Mouse (Mus musculus): ENCODE measurements around the gene Ang.
"Not testable (repeated sequence)": the region's sequence is repeated elsewhere in the genome, so short reads cannot be mapped to it uniquely, and the experiment has no call there.

Gene Ang

DNA sequence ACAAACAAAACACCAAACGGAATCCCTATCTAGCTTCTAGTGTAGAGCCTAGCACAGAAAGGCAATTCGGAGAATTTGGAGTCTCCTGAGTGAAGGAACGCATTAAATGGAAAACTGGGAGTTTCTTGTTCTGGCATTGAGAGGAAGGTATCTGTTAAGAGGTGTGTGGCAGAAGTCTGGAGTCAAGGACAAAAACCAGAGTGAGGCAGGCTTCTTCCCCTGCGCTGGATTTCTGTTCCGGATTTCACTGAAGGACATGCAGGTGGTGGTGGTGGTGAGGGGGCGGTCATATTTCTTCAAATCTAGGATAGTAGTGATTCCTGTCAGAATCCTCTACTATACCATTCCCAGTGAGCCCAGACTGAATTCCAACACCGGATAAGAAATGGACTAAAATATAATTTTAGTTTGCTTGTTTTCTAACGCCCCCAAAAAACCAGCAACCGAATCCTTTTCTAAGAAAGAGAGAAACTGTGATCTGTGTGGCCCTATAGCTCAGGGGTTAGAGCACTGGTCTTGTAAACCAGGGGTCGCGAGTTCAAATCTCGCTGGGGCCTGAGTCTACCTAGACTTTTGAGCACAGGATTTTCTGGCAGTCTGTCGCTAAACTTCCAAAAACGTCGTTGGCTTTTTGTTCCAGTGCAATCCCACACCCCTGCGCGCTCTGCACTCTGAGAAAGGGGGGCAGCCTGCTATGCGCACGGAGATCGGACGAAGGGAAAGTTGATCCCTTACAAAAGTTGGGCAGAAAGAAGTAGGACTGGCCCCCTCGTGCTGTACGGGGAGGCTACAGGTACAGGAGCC, 2.6 kb upstream of the Ang start:
- DNase-seq (ENCODE audit: inconsistent ontology term), result peak; percentile 84

- DNase-seq (ENCODE audit: inconsistent ontology term), result peak; percentile 98
Measured at GRCm38 (mm10) chr14:51088970-51089673, 1.8 kb upstream of the Ang start.

- DNase-seq (ENCODE audit: inconsistent ontology term), result no peak
Measured at GRCm38 (mm10) chr14:51089674-51090076, 1.3 kb upstream of the Ang start.

GRCm38 (mm10) chr14:51090077-51090781, 721 bp upstream of the Ang start:
- DNase-seq (ENCODE audit: inconsistent ontology term), result peak; percentile 87

- DNase-seq (ENCODE audit: inconsistent ontology term), result no peak
Measured at GRCm38 (mm10) chr14:51092073-51092620, 1.2 kb downstream of the Ang start.

DNA sequence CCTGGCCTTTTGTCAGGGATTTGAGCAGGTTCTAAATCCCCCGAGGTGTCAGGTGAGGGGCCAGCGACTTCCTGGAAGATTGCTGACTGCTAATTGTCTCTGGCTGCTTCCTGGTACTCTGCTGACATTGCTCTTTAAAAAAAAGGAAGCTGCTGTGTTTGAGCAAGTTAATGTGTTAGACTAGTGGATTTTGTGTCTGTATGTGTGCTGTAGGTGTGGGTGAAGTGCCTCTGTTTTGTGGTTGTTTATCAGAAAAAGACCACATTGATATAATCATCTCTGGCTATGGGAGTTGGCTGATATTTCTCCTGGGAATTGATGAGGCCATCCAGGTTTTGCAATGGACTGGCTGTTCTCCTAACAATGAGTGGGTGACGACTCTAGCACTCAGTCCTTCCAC, 2.5 kb downstream of the Ang start:
- no peak for DNase-seq (ENCODE audit: inconsistent ontology term)

- DNase-seq (ENCODE audit: inconsistent ontology term), result peak; percentile 71
Measured at GRCm38 (mm10) chr14:51094096-51094875, 3.3 kb downstream of the Ang start.

DNA sequence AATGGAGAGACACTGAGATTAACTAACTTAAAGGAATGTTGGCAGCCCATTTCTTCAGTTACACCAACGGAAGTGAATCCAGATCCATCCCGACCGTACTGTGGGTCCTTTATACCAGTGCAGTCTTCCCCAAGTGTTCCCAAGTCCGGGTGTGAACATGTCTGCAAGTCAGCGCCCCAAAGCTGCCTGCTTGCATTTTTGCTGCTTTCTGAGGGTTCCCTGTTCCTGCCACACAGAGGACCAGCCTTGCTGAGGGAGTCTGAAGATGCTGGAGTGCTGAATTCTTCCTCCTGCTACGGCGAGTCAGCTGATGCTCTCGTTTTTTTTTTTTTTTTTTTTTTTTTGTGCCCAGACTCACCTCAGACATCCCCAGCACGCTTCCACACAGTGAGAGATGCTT, 4.0 kb downstream of the Ang start:
- no peak for DNase-seq (ENCODE audit: inconsistent ontology term)

- DNase-seq (ENCODE audit: inconsistent ontology term), result no peak
Measured at GRCm38 (mm10) chr14:51095736-51096524, 5.0 kb downstream of the Ang start.

DNA sequence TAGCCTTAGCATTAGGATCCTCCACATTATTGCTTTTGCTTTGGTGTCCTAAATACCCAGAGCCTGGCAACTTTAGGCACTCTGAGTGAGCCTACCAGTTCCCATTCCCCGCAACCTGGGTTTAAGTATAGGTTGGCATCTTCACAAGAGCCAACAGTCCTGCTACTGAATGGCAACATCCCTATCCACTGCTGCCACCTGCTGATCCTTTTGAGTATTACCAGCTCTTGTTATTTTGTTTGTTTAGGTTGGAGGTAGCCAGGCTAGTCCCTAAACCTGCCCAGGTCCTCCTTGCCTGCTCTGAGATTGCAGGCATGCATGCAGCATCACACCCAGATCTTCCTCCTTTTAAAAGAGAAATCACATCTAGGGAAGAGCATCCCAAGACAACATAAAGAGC, 7.3 kb downstream of the Ang start:
- DNase-seq (ENCODE audit: inconsistent ontology term), result not testable (repeated sequence)

DNA sequence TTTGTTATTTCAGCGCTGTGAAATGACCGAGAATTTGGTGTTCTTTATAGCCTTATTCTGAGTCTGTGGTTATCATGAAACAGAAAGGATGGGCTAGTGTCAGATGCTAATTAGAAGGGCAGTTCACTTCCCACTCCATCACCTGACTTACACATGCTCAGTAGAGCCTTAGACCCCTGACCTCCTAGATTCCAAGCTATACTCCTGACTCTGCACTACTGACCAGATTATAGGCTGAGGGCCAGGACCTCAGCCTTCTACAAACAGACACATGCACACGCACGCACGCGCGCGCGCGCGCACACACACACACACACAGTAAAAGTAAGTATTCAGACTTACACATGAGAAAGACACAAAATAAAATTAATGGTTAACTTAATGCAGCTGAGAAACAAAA, 8.0 kb downstream of the Ang start:
- DNase-seq (ENCODE audit: inconsistent ontology term), result no peak

GRCm38 (mm10) chr14:51101284-51101683, 10.3 kb downstream of the Ang start:
- no peak for DNase-seq (ENCODE audit: inconsistent ontology term)

DNA sequence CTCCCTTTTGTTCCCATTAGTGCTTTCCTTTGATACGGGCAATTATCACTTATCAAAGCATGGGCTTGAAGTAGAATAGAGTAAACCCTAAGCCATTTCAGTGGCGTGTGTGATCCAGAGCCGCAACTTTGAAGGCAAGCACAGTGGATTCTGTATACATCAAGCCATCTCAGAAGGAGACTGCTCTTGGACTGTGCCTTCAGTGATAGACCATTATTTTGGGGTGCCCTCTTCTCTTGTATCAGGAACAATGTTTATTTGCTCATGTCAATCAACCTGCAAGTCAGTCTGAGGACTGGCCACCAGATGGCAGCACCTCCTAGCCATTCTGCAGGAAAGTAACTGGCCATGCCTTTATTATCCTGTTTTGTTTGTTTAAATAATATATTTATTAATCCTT, 12.3 kb downstream of the Ang start:
- peak; percentile 42 for DNase-seq (ENCODE audit: inconsistent ontology term)

DNA sequence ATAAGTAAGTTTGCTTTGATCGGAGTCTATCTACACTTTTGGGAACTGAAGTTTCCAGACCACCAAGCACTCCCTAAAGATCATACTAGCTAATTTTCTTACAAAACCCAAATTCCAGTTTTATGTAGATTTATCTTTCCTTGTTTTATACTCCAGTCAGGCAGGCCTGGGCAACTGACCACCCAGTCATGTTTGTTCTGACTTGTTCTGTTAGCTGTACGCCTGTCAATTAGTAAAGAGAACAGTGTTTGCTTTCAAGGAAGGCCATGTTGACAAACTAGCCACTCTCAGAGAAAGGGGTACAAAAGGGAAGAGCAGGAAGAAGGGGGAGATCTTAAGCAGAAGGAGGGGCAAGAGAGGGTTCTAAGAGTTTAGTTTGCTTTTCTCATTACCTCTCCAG, 13.4 kb downstream of the Ang start:
- DNase-seq (ENCODE audit: inconsistent ontology term), result no peak

GRCm38 (mm10) chr14:51106449-51106967, 15.6 kb downstream of the Ang start:
- no peak for DNase-seq (ENCODE audit: inconsistent ontology term)

DNA sequence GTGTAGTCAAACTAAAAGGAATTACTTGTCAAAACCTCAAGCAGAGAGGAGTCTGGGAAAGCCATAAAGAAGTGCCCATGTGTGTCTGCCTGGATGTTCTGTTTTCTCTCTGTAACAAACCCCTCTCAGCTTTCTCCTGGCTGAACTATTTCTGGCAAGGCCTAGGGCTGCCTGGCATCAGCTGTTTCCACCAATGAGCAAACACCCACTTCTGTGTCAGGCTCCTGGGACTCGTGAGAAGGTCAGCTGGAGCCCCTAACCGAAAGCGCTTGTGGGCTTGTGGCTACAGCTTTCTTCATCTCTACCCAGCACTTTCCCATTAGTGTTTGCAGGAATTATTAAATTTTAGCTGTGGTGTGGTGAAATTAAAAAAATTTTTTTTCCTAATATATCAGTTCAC, 21.0 kb downstream of the Ang start:
- DNase-seq (ENCODE audit: inconsistent ontology term), result no peak

GRCm38 (mm10) chr14:51113476-51113875, 22.5 kb downstream of the Ang start:
- no peak for DNase-seq (ENCODE audit: inconsistent ontology term)

DNA sequence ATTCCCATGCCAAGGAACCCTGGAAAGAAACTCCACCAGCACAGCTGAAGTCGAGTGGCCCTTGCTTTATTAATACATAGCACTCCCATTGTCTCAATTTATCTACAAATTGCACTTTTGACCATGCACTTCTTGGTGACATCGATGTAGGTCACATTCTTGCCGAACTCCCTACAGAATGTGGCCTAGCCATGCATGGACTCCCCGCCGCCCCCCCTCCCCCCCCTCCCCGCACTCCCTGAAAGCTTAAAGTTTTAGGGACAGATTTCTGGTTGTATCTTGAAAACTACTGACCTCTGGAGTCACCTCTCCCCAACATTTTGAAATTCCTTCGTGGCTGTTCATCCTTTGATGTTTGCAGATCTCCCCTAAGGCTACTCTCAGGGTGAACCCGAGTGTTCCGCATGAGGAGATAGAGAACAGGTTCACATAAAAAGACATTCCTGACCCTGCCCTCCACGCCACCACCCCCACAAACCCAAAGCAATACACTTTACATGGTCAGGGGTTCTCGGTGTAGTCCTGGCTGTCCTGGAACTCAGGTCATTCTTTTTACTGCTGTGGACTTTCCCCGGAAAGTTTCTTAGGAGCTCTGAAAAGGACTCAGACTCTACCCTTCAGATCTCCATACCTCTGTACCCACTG, 23.1 kb downstream of the Ang start, which contains the start of gene Eddm3b:
Eddm3b (plus strand) TSS at position 511 of the 645 bp plus-strand sequence.
- no peak for DNase-seq (ENCODE audit: inconsistent ontology term)

- no peak for DNase-seq (ENCODE audit: inconsistent ontology term)
Measured at GRCm38 (mm10) chr14:51125684-51126083, 34.7 kb downstream of the Ang start.
